Mouse (Mus musculus) T-helper 1 cell (primary cell): Measurements from ENCODE around the gene Nexn.

Experiments
- in situ Hi-C: fragments of 300-600 bp; cut with MboI, MseI; formaldehyde crosslinking; loops from one replicate; pipeline ENCODE4 v1.15.1; 2025; ENCODE audit warnings: high pct_unique_total_duplicates

The Nexn gene

DNA sequence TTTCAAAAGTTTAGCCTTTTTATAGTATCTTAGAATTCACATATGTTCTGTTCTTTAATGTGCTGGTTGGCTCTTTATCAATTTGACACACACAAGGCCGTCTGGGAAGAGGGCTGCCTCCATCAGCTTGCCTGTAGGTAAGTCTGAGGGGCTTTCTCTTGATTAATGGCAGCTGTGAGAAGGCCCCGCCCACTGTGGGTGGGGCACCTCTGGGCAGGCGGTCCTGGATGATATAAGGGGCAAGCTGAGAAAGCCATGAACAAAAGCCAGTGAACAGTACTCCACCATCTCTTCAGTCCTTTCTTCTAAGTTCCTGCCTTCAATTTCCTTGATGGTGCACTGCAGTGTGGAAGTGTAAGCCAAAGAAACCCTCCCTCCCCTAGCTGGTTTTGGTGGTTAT, 16.0 kb upstream of the Nexn start:
- in situ Hi-C loops = loop anchor here (25.0 kb wide), 1 partner anchor 1405 kb away; no protein-coding TSS in a partner anchor

DNA sequence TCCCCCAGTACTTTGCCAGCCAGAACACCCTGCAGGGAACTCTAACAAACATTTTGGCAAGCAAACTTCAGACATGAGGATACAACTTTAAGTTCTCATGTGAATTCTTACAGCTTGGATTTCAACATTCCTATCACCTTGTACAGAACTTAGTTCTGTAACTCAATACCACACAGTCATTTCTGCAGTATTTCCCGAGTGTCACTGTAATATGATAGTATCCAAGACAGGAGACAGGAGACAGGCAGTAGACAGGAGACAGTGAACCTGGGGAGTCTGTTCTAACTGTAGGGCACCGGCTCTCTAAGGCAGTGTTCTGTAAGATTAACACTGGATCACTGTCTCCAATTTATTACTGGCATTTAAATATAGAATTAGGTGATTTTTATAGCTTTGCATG, 12.3 kb upstream of the Nexn start:
- in situ Hi-C loops = loop anchor here (25.0 kb wide), 1 partner anchor 1409 kb away; no protein-coding TSS in a partner anchor

DNA sequence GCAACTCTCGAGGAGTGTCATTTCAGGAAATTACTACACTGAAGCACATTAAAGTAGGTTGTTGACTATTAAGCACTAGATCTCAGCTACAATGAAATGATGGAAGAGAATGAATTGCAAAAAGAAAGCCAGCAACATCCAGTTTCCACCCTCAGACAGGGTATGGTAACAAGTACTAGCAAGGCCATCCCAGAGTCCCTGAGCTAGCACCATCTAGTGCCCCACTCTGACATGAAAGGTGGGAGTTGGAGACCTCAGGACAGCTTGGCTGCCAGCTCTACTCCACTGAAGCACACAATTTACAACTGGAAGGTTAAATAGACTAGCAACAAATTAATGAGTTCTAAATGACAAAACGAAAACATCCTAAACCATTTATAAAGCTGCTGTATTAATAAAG, 11.8 kb upstream of the Nexn start:
- in situ Hi-C loops = loop anchor here (25.0 kb wide), 1 partner anchor 1409 kb away; no protein-coding TSS in a partner anchor

DNA sequence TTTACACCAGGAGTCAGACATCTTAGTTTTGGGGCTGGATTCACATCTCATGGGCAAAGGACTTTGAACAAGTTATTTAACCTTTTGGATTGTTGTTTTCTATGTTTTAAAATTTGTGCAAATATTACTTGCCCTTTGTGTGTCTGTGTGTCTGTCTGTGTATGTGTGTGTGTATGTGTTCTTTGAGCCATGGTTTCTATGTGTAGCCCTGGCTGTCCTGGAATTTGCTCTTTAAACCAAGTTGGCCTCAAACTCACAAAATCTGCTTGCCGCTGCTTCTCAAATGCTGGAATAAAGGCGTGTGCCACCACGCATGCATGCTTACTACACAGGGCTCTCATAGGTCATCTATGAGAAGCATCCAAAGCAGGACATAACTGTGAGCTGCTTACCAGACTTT, 10.8 kb upstream of the Nexn start:
- in situ Hi-C loops = loop anchor here (25.0 kb wide), 1 partner anchor 1410 kb away; no protein-coding TSS in a partner anchor

DNA sequence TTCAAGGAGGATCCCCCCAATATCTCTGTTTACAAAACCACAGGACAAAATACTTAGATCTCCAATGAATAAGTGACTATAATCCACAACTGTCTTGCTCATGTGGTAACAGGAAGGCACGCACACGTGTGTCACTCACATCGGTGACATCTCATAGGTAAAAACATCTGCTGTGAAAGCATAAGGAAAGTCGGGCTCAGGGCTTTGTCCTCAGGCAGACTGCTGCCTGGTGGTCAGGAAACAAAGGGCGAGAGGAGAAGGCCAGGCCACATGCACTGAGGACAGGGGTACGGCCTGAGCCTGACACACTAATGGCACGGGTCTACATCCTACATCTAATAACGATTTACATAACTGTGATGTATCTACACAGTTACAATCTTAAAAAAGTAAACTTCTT, 8.9 kb upstream of the Nexn start:
- in situ Hi-C loops = loop anchor here (25.0 kb wide), 1 partner anchor 1412 kb away; no protein-coding TSS in a partner anchor

DNA sequence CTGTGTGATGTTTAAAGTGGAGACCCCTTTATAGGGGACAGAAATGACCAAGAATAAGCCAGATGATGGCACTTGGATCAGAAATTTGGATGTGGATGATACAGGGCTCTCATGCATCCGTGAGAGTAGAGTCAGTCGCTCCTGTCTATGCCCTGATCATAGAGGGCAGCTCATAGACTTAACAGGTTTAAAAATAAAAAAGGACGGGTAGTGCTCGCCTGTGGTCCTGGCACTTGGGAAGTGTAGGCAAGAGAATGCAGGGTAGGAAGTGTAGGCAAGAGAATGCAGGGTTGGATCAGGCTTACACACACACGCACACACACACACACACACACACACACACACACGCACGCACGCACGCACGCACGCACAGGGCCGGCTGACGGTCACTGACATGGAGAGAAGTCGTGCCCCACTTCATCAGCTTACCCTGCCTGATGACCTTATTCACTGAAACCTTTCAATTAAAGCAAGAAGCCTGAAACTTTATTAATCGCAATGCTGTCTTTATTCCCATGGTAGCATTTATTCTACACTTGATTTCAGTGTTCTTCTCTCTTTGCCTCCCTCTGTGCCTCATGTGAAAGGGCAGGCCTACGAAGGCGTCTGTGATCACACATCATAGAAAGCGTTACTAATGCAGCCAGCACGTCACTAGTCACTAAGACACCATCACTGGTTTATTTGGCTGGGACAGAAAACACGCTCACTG, 7.0 kb upstream of the Nexn start:
- in situ Hi-C loops = no loop called here

DNA sequence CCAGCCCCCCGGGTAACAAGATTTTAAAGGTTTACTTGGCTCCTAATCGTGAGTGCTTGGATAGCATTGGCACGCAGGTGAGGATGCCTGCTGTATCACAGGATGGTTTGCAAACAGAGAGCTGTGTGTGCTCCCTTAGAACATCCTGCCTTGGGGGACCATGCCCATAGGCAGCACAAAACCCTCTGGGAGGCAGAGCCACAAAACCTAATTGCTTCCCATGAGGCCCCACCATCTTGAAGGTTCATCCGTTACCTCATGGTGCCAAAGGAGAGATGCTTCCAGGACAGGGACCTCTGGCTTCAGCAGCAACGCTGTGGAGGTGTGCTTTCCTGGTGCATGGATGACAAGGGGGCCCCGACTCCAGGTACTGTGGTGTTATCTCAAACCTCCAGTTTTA, 5.7 kb upstream of the Nexn start:
- in situ Hi-C loops = no loop called here

DNA sequence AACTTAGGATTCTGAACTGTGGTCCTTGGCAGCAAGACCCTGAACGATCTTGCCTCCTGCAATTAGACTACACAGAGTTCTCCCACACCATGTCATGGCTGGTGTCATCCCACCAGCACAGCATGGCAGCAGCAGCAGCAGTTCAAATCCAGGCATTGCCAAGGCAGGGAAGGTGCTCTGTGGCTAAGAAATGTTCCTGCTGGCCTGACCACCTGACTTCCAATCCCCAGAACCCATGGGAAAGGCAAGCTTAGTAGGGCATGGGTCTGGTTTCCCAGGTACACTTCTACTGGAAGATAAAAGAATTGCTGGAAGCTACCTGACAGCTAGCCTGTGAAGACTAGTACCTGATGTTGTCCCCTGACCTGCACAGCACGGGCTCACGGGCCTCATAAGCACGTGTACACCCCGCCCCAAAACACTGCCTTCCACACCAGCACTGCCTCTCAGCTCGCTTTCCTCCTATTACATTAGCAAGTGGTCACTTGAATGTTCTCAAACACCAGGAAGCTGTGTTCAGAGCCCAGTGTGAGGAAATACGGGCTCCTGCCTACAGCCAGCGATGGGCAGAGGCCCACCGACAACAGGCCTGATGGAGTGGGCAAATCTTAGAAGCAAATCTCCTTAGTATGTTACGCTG, 5.0 kb upstream of the Nexn start:
- in situ Hi-C loops = no loop called here

DNA sequence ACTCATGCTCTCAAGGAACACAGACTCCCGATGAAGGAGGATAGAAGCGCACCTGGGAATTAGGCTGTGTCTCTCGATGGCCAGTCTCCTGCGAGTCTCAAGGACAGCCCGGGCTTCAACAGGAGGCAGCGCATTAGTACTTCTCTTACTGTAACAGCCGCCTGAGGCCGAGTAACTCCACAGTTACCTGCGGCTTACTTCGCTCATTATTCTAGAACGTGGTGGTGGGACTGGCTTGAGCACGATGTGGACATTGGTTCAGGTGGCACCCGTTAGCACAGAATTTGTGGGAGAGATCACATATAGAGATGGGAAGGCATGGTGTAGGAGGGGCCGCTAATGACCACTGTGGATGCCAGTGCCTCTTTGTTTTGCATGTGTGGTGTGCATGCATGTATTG, 1.9 kb upstream of the Nexn start:
- in situ Hi-C loops = no loop called here

DNA sequence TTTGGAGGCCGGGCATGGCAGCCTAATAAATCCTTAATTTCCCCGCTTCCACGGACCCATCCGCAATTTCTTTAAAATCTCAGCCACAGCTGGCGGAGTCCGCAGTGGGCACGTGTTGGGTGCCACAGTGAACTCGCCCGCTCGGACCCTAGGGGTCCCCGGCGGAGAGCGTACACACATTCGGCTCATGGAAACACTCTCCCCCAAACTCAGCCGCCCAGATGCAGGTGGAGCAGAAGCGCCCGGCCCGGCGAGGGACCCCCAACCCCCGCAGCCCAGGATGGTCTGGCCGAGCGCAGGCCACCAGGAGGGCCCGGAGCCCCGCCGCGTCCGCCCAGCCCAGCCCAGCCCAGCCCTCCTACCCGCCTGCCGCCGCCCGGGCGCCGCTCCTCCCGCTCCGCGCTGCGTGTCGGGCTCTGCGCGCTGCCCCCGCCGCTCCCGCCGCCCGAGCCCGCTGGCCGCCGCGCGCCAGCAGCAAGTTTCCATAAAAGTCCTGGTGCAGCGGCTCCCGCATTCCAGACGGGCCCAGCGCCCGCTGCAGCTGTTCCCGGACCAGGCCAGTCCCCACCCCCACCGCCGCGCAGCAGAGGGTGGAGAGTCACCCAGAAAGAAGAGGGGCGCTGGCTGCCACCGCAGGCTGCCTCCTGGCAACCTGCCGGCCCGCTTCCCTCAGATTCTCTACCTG, 657 bp downstream of the Nexn start:
- in situ Hi-C loops = no loop called here

DNA sequence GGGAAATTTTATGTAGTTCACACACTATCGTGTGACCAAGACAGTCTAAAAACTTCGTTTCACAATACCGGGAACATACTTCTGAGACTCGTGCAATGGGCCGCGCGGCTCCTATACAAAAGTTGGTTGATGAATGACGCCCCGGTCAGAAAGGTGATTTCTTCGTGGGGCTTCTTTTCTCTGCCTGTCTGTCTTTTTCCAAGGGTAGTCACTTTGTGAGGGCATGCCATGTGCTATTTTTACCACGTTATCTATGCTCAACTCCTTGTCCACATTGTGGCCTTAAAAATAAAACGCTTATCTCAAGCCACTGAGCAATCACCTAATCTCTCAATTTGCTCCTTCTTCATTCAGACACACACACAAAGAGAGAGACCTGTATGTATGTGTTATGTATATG, 1.3 kb downstream of the Nexn start:
- in situ Hi-C loops = no loop called here

DNA sequence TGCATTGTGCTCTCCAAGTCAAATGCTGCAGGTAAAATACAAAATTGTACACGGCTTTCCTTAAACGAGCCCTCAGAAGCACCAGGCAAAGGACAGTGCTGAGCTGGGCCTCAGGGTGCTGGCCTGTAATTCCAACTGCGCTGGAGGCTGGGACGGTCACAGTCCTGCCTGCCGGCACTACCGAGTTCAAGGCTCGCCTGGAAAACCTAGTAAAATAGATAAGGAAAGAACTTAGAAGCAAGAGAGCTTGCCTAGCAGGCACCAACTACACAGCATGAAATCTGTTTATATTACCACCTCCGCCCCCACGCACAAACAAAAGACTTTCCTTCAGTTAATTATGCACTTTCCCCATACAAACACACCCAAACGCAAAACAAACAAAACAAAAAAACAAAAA, 1.8 kb downstream of the Nexn start:
- in situ Hi-C loops = no loop called here

DNA sequence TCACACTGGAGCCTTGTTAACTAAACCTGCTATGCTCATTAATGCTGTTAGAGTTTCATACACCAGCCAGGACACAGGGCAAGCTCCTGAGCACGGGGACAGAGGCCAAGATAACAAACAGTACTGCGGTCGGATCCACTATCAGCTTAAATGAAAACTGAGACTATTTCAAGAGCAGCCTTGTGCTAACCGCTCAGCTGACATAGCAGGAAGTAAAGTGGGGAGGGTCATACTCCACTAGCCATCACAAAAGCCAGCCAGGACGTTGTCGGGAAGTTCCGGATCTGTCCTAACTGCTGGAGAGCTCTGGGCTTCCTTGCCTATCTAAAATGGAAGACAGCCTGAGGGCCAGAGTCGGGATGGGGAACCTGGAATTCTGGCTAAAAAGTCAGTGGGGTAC, 4.2 kb downstream of the Nexn start:
- in situ Hi-C loops = no loop called here

DNA sequence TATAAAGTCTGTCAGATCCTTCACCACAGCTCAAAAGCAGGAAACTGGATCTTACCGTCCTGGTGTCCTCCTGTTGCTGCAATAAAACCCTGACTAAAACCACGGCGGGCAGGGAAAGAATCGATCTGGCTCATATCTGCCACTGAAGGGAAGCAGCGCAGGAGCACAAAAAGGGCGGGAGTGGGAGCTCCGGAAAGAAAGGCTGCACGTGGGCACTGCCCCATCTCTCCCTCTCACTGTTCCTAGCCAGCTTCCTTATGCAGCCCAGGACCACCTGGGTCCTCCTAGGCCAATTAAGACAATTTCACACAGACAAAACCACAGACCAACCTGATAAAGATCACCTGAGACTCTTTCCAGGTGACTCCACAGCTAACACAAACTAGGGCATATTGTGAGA, 4.7 kb downstream of the Nexn start:
- in situ Hi-C loops = no loop called here

DNA sequence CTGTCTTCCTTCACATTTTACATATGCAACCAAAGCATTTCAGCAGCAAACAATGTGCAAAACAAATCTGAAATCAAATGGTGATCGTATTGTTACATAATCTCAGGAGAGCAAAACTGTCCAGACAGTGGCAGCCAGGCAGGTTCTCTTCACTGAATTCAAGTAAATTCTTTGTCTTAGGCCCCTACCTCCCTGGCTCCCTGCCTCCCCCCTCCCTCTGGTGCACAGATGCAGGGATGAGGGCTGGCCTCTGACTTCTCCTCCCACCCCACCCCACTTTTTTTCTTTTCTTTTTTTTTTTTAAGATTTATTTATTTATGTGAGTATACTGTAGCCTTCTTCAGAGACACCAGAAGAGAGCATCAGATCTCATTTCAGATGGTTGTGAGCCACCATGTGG, 5.8 kb downstream of the Nexn start:
- in situ Hi-C loops = no loop called here

DNA sequence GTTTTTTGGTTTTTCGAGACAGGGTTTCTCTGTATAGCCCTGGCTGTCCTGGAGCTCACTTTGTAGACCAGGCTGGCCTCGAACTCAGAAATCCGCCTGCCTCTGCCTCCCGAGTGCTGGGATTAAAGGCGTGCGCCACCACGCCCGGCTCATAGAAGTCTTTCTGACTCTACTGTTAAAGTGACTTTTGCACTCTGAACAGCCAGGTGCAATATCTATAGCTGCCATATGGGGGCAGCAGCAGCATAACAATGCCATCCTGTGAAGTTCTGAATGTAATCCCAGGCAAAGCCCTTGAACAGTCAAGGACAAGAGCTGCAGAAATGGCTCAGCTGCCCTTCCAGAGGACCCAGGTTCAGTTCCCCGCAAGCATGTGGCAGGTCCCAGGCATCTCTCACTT, 6.7 kb downstream of the Nexn start:
- in situ Hi-C loops = loop anchor here (10.0 kb wide), 1 partner anchor 145 kb away; no protein-coding TSS in a partner anchor

DNA sequence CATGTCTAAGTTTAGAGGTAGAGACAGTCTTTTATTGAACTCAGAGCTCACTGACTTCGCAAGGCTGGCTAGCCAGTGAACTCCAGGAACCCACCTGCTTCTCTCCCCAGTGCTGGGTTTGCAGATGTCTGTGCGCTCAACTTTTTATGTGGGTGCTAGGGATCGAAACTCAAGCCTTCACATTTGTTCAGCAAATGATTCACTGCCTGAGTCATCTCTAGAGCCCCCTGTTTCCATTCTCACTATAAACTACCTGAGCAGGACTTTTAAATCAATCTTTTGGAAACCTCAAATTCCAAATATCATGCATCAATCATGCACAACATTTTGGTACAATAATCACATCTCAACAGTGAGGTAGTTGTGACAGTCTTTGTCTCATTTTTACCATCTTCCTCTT, 8.6 kb downstream of the Nexn start:
- in situ Hi-C loops = loop anchor here (10.0 kb wide), 1 partner anchor 143 kb away; no protein-coding TSS in a partner anchor

DNA sequence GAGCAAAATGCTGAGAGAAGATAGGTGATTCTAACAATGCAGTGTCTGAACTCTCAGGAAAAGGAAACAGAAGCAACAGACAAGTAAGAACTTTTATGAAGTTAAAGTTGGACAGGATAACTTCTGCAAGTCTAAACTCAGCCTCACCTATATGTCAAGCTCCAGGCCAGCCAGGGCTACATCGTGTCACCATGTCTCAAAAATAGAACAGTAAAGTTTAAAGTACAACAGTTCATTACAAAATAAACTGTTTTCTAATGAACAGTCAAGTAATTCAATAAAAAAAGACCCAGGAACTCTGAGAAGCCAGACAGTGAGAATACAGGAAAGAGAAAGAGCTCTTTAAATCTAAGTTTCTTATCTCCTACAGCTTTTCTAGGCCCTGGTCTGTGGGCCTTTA, 15.7 kb downstream of the Nexn start:
- in situ Hi-C loops = loop anchor here (10.0 kb wide), 1 partner anchor 136 kb away; no protein-coding TSS in a partner anchor

DNA sequence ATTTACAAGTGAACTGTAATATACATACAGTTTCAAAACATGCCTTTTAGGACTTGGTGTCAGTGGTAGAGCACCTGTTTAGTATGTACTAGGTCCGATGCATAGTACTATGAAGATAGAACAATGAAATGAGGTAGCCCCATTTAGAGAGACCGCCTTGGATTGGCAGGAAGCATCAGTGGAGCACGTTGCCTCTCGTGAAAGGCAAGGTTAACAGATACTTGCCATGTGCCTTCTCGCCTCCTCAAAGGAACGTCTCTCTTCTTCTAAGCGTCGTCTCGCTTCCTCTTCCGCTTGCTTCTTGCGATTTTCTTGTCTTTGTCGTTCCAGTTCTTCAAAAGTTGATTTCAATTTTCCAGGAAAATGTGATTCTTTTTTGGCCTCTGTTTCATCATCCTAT, 18.4 kb downstream of the Nexn start:
- in situ Hi-C loops = no loop called here

DNA sequence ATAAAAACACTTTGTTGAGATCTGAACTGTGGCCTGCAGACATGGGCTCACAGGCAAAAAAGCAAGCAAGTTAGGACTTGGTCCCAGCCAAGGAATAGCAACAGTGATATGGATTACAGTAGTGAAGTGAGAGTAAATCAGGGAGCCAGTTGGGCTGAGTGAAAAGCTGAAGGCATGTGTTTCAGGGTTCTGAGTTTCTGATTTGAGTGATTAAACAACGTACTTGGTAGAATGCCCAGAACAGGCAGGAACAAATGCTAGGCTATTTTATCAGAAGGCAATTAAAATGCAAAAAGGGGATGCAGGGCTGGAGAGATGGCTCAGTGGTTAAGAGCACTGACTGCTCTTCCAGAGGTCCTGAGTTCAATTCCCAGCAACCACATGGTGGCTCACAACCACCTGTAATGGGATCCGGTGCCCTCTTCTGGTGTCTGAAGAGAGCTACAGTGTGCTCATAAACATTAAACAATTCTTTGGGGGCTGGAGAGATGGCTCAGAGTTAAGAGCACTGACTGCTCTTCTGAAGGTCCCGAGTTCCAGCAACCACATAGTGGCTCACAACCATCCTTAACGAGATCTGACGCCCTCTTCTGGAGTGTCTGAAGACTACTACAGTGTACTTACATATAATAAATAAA, 20.8 kb downstream of the Nexn start:
- in situ Hi-C loops = no loop called here

DNA sequence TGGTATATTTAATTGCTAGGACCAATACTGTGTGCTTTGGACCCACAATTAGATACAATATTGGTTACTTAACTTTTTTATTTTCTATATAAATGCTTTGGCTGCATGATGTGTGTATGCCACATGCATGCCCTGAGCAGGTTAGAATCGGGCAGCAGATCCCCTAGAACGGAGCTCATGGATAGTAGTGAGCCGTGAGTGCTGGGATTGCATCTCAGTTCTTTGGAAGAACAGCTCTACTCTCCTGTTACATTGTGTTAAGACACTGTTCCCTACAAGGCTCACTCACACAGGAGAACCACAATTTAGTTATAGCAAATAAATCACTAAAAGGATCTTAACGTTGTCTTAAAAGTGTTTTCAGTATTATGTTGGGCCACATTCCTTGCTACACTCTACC, 22.8 kb downstream of the Nexn start:
- in situ Hi-C loops = no loop called here

DNA sequence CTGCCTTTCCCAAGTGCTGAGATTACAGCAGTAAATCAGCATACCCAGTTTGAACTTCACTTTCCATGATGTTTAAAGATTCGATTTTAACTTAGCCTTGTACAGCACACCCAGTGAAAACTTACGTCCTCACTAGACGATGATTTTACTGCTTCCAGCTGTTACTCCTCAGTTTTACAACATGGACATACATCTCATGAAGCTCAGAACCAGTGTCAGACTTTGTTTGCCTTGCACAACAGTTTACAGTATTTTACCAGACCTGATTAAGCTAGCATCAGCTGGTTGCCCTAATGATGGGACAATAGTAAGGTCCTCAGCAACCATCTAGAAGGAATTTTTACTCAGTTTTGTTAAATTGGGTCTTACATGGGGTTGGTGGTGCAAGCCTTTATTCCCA, 25.1 kb downstream of the Nexn start:
- in situ Hi-C loops = no loop called here
